Mouse (Mus musculus): ENCODE measurements around the gene Hist1h4f. TPM values are rescaled to one million over a fixed set of nuclear protein-coding genes. Genes with fewer than 3 reads are reported as not detected.
"Not testable (repeated sequence)": the region's sequence is repeated elsewhere in the genome, so short reads cannot be mapped to it uniquely, and the experiment has no call there.

The Hist1h4f gene
- 1.4 and 2.5 TPM in 2 replicates for polyA plus RNA-seq (2012; rRNA removed)

- 1% methylated on average over 47 of the region's 47 CpGs for WGBS
- 0 out of 2 replicates have a peak, but pooled peaks have one; percentile 31 for TF ChIP-seq CTCF (conservative IDR thresholded peaks at IDR 0.05; ENCODE audit: insufficient read depth, insufficient read length, low read depth, low read length)
- H3K27ac ChIP-seq (ENCODE audit: insufficient read depth, low read depth, low read length); H3K27me3 ChIP-seq (replicated peaks; ENCODE audit: control insufficient read depth, insufficient read depth, low read length); H3K36me3 ChIP-seq (ENCODE audit: control insufficient read depth, insufficient read depth, low read length); H3K4me1 ChIP-seq (ENCODE audit: control insufficient read depth, insufficient read depth, low read length): not testable (repeated sequence)
- peak within 1 kb of the TSS; percentile 59 for H3K4me3 ChIP-seq (ENCODE audit: insufficient read depth, low read depth, low read length)
- peak; percentile 88 for DNase-seq
Observed at GRCm38 (mm10) chr13:23551146-23551834, at the start of gene Hist1h4f. TSS of gene Hist1h4f (minus strand) at chr13:23551648.

- Histone ChIP-seq H3K36me3 (ENCODE audit: control insufficient read depth, insufficient read depth, low read length) (no peaks in the 10 kb centered on the region), H3K27ac (ENCODE audit: insufficient read depth, low read depth, low read length) (no peak overlapping the region), H3K4me3 (ENCODE audit: insufficient read depth, low read depth, low read length) (no peak overlapping the region), H3K27me3 (replicated peaks; ENCODE audit: control insufficient read depth, insufficient read depth, low read length) (no peaks in the 10 kb centered on the region), H3K4me1 (ENCODE audit: control insufficient read depth, insufficient read depth, low read length) (peaks cover 1% of the 10 kb centered on the region; the same call in 1 of the 2 replicates)
- TF ChIP-seq POLR2A (IDR thresholded peaks at IDR 0.05; ENCODE audit: low read depth, low read length) (no peak), CTCF (conservative IDR thresholded peaks at IDR 0.05; ENCODE audit: insufficient read depth, insufficient read length, low read depth, low read length) (peak; percentile 74)
- peak; percentile 76 for DNase-seq
- WGBS = 7% methylated on average over 9 of the region's 9 CpGs
Observed at GRCm38 (mm10) chr13:23597957-23598356, 46.5 kb upstream of the Hist1h4f start.

GRCm38 (mm10) chr13:23595622-23596372 is 44.3 kb upstream of the Hist1h4f start:
- WGBS = 85% methylated on average over 7 of the region's 7 CpGs
- TF ChIP-seq CTCF (conservative IDR thresholded peaks at IDR 0.05; ENCODE audit: insufficient read depth, insufficient read length, low read depth, low read length) (no peak), POLR2A (IDR thresholded peaks at IDR 0.05; ENCODE audit: low read depth, low read length) (no peak)
- H3K27me3 ChIP-seq (replicated peaks; ENCODE audit: control insufficient read depth, insufficient read depth, low read length) = no peaks in the 10 kb centered on the region
- H3K36me3 ChIP-seq (ENCODE audit: control insufficient read depth, insufficient read depth, low read length) = no peaks in the 10 kb centered on the region
- DNase-seq = no peak
- H3K27ac ChIP-seq (ENCODE audit: insufficient read depth, low read depth, low read length) = no peak overlapping the region
- no peak overlapping the region for H3K4me3 ChIP-seq (ENCODE audit: insufficient read depth, low read depth, low read length)
- peaks cover 2% of the 10 kb centered on the region; the same call in 1 of the 2 replicates for H3K4me1 ChIP-seq (ENCODE audit: control insufficient read depth, insufficient read depth, low read length)

- Histone ChIP-seq H3K27ac (ENCODE audit: insufficient read depth, low read depth, low read length) (no peak overlapping the region), H3K4me3 (ENCODE audit: insufficient read depth, low read depth, low read length) (no peak overlapping the region), H3K36me3 (ENCODE audit: control insufficient read depth, insufficient read depth, low read length) (no peaks in the 10 kb centered on the region), H3K4me1 (ENCODE audit: control insufficient read depth, insufficient read depth, low read length) (peaks cover 2% of the 10 kb centered on the region; the same call in 1 of the 2 replicates), H3K27me3 (replicated peaks; ENCODE audit: control insufficient read depth, insufficient read depth, low read length) (no peaks in the 10 kb centered on the region)
- no peak for TF ChIP-seq POLR2A (IDR thresholded peaks at IDR 0.05; ENCODE audit: low read depth, low read length)
- no peak for TF ChIP-seq CTCF (conservative IDR thresholded peaks at IDR 0.05; ENCODE audit: insufficient read depth, insufficient read length, low read depth, low read length)
- 91% methylated on average over 2 of the region's 2 CpGs for WGBS
- no peak for DNase-seq
Observed at GRCm38 (mm10) chr13:23595185-23595584, 43.7 kb upstream of the Hist1h4f start.

- H3K27me3 ChIP-seq (replicated peaks; ENCODE audit: control insufficient read depth, insufficient read depth, low read length) = no peaks in the 10 kb centered on the region
- WGBS = 43% methylated on average over 5 of the region's 5 CpGs
- DNase-seq = peak; percentile 80
- peaks cover 2% of the 10 kb centered on the region; the same call in 1 of the 2 replicates for H3K4me1 ChIP-seq (ENCODE audit: control insufficient read depth, insufficient read depth, low read length)
- H3K36me3 ChIP-seq (ENCODE audit: control insufficient read depth, insufficient read depth, low read length) = no peaks in the 10 kb centered on the region
- no peak overlapping the region for H3K4me3 ChIP-seq (ENCODE audit: insufficient read depth, low read depth, low read length)
- TF ChIP-seq CTCF (conservative IDR thresholded peaks at IDR 0.05; ENCODE audit: insufficient read depth, insufficient read length, low read depth, low read length) (no peak), POLR2A (IDR thresholded peaks at IDR 0.05; ENCODE audit: low read depth, low read length) (no peak)
- peak overlapping the region; percentile 1; the same call in 1 of the 2 replicates for H3K27ac ChIP-seq (ENCODE audit: insufficient read depth, low read depth, low read length)
Observed at GRCm38 (mm10) chr13:23593051-23593770, 41.8 kb upstream of the Hist1h4f start.

GRCm38 (mm10) chr13:23592614-23593013 is 41.2 kb upstream of the Hist1h4f start:
- Histone ChIP-seq H3K27me3 (replicated peaks; ENCODE audit: control insufficient read depth, insufficient read depth, low read length) (no peaks in the 10 kb centered on the region), H3K36me3 (ENCODE audit: control insufficient read depth, insufficient read depth, low read length) (no peaks in the 10 kb centered on the region), H3K27ac (ENCODE audit: insufficient read depth, low read depth, low read length) (no peak overlapping the region), H3K4me1 (ENCODE audit: control insufficient read depth, insufficient read depth, low read length) (peaks cover 2% of the 10 kb centered on the region; the same call in 1 of the 2 replicates), H3K4me3 (ENCODE audit: insufficient read depth, low read depth, low read length) (no peak overlapping the region)
- 43% methylated on average over 7 of the region's 7 CpGs for WGBS
- TF ChIP-seq CTCF (conservative IDR thresholded peaks at IDR 0.05; ENCODE audit: insufficient read depth, insufficient read length, low read depth, low read length) (no peak), POLR2A (IDR thresholded peaks at IDR 0.05; ENCODE audit: low read depth, low read length) (no peak)
- peak; percentile 8 for DNase-seq

GRCm38 (mm10) chr13:23591886-23592285 is 40.4 kb upstream of the Hist1h4f start:
- not testable (repeated sequence) for H3K4me3 ChIP-seq (ENCODE audit: insufficient read depth, low read depth, low read length); H3K27me3 ChIP-seq (replicated peaks; ENCODE audit: control insufficient read depth, insufficient read depth, low read length); H3K36me3 ChIP-seq (ENCODE audit: control insufficient read depth, insufficient read depth, low read length); H3K27ac ChIP-seq (ENCODE audit: insufficient read depth, low read depth, low read length); H3K4me1 ChIP-seq (ENCODE audit: control insufficient read depth, insufficient read depth, low read length); DNase-seq
- WGBS = 87% methylated on average over 7 of the region's 7 CpGs

All from kidney, adult 2 months (tissue).